Mouse (Mus musculus): Measurements from ENCODE around the gene Agap1.

Gene Agap1

DNA sequence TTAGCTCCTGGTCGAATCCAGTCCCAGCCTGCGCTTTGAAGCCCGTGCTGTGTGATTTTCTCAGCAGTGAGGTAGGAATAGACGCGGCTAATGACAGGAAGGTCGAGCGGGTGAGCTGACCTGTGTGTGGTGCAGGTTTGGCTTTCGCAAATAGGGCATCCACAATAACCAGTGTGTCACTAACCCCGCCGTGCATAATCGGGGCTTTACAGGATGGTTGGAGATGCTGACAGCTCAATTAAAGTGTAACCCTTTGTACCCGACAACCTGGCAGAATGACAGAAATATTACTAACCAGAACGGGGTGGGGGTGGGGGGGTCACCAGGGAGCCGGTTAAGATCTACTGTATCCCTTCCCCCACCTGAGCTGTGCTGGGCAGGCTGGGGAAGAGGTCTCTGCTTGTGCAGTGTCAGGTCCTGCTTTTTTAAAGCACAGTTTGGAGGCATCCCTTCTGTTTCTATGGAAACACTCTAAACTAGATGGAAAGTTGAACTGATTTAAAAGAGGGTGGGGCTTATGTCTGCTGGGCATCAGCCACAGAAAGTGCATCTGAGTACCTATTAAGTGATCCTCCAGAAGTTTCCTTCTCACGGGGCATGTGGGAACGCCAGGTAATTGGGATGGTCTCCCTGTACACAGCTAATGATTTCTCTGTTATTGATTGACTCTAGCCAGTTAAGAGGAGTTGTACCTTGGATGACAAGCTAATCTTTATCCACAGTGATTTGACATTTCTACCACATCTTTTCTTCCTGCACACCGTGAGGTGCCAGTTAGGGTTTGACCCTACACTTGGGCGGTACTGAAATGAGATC lies 259.8 kb downstream of the Agap1 start:
- no peak for DNase-seq (ENCODE audit: low spot score in 2 of 2)

- DNase-seq (ENCODE audit: low spot score in 2 of 2) = no peak
Observed at GRCm38 (mm10) chr1:89716234-89716633, 261.6 kb downstream of the Agap1 start.

GRCm38 (mm10) chr1:89717100-89717499 lies 262.5 kb downstream of the Agap1 start:
- no peak for DNase-seq (ENCODE audit: low spot score in 2 of 2)

DNA sequence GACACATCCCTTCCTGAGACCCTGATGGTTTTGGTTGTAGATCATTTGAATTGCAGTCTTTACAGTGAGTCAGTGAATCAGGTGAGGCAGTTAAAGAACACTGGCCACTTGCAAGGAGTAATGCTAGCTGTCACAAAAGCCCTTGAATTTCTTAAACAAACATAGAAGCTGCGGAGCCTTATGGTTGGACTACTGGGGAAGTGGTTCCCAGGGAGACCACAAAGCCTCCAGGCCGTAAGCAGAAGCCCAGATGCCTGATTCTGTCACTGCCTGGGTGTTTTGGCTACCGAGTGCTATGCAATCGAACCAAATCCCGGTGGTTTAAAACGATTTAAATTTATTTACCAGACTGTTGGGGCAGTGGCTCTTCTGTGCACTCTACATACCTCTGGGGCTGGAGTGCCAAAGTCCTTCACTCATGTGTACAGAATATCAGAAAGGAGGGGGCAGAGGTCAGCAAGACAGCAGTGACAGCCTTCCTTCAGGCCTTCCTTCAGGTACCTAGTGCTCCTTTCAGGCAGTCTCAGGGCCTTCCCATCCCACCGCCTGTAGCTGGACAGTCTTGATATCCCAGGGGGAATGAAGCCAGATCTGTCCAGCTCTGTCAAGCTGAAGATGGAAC lies 264.3 kb downstream of the Agap1 start:
- DNase-seq (ENCODE audit: low spot score in 2 of 2) = no peak

DNA sequence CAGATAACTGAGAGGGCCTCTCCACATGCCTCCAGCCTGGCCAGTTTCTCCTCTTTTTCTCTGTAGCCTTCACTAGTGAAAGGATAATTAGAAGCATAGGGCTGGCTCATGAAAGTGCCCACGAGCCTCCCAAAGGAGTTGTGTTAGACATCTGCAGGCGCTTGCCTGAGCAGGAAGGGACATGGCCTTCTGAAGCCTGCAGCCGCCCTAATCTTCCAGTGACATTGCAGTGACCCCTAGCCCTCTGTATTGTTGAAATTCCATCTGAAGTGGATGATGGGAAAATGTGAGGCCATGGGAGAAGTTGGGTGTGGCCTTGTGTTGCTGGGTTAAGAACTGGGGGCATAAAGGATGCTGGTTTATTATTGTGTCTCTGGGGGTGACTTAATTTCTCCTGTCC lies 269.5 kb downstream of the Agap1 start:
- DNase-seq (ENCODE audit: low spot score in 2 of 2) = no peak

- DNase-seq (ENCODE audit: low spot score in 2 of 2) = no peak
Observed at GRCm38 (mm10) chr1:89724555-89724954, 269.9 kb downstream of the Agap1 start.

- DNase-seq (ENCODE audit: low spot score in 2 of 2) = no peak
Observed at GRCm38 (mm10) chr1:89724957-89725356, 270.4 kb downstream of the Agap1 start.

DNA sequence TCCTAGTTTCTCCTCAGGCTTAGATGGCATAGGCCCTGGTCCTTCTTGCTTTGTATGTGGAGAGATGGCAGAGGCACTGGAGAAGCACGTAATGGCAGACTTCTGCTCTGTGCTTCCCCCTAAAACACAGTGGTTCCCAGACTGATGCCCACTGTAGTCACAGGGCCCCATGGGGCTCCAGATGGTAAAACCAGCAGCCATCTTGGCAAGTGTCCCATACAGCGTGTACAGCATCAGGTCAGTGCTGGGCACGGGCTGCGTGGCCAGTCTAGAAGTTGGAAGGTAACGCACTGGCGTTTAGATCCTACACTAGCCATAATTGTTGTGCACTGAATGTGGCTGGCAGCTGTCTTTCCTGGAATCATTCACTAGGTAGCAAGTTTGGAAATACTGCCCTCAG lies 273.9 kb downstream of the Agap1 start:
- no peak for DNase-seq (ENCODE audit: low spot score in 2 of 2)

DNA sequence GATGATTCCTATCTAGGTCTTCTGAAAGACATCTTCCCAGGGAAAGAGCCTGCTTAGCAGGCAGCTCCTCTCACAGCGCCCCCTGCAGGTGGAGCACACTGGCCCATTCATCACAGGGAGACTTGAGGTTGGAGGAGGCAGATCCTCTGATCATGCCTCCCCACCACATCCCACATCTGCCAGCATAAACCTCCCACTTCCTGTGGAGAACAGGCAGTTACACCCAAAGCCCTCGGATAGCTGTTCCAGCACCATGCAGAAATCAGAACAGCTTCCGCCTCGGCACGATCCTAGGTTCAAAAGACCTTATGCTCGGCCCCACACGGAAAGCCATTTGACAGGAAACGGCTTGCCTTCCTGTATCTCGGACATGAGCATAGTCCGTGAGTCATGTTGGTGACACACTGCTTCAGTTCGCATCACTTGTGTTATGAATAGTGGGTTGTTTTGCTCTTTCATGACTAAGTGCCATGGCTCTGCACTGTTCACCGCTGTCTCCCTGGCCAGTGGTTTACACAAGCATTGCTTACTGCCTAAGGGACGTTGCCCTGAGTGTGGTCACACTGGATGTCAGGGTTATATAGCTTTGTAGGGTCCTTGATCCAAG lies 276.1 kb downstream of the Agap1 start:
- DNase-seq (ENCODE audit: low spot score in 2 of 2) = peak in 1 of 2 experiments; percentile 8

DNA sequence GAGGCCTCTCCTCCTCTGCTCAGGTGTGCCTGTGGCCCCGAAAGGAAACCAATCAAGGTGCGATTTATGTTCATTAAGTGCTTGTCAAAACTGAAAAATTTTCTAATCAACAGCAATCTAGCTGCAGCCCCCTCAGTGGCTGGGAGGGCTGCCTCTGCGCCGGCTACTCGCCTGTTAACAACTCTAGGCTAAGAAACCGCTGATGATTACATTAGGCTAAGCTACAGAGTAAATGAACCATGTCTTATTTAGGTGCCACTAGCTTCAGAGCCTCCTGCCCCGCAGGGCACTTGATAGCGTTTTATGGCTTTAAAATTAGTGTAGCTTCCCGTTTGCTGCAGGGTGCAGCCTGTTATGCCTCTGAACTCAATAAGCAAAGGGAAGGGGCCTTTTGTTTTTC lies 279.8 kb downstream of the Agap1 start:
- no peak for DNase-seq (ENCODE audit: low spot score in 2 of 2)

DNA sequence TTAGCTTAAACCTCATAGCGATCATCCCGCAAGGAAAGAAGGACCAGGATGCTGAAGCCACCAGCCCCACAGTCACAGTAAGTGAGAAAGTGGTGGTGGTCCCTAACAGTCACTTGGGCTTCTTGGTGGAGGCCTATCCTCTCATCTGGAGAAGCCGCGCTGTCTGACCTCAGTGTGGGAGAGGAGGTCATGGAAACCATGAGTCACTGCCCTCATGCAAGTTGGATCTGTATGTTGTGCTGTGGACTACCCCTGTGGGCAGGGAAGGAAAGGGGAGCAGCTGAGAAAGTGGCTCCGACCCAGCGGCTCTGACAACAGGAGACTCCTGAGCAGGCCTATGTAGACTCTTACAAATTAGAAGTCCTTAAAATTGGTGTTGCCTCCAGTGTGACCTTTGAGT lies 280.5 kb downstream of the Agap1 start:
- DNase-seq (ENCODE audit: low spot score in 2 of 2) = no peak

DNA sequence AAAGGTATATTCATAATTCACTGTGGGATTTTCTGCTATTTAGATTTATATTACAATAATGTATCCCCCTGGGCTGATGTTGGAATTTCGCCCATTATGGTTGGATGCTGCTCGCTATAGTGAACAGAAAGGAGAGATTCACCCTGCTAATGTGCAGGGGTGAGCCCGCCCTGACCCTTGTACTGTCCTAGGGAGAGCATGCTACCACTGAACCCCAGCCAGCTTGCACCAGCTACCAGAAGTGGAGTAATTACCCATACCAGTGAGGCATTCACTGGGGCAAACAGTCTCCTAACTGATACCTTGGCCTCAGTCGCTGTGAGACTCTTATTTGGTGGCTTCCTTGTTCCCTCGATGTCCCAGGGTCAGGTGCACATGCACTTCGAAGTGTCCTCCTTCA lies 281.4 kb downstream of the Agap1 start:
- DNase-seq (ENCODE audit: low spot score in 2 of 2) = no peak

- DNase-seq (ENCODE audit: low spot score in 2 of 2) = no peak
Observed at GRCm38 (mm10) chr1:89739067-89739774, 284.6 kb downstream of the Agap1 start.

DNA sequence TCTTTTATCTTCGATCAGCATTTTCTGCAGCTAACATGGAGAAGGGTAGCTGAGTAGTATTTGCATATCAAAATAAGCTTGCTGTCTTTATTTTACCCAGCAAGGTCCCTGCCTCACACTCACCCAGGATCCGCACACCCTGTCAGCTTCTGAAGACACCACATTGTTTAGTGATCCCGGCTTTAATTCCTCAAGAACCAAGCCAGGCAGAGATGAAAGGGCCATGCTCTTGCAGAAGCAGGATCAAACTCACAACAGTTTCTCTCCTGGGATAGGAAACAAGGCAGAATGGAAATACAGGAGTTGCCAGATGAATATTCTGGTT lies 285.1 kb downstream of the Agap1 start:
- no peak for DNase-seq (ENCODE audit: low spot score in 2 of 2)

DNA sequence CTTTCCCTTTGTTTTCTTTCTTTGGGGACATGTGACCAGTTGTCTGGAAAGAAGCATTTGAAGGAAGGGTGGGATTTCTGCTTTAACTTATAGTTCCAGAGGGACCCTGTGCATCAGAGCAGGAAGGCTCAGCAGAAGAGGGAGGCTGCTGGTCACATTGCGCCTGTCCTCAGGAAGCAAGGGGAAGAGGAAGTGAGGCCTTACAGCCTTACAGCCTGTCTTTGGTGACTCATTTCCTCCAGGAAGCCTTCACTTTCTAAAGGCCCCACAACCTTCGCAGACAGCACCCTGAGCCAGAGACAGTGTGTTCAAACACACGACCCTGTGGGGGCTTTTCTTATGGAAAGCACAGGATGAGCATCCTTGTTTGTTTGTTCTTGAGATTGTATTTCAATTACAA lies 287.8 kb downstream of the Agap1 start:
- DNase-seq (ENCODE audit: low spot score in 2 of 2) = no peak

DNA sequence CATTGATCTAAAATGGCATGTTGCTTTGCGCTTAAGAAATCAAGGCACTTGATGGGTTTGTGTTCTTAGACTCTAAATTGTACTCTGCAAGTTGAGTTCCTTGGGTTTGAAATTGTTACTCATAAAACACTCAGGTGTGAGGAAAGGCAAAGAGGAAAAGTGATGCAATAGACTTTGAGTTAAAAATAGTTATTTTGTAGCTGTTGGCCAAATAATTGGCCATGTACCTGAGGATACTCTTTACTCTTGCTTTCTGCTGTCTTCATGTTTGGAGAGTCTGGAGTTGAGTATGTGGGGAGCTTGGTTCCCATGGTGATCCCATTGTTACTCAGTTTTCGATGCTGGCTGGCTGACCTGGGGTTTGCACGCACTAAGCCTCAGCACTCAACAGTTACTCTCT lies 291.6 kb downstream of the Agap1 start:
- no peak for DNase-seq (ENCODE audit: low spot score in 2 of 2)

- no peak for DNase-seq (ENCODE audit: low spot score in 2 of 2)
Observed at GRCm38 (mm10) chr1:89749666-89750065, 295.1 kb downstream of the Agap1 start.

DNA sequence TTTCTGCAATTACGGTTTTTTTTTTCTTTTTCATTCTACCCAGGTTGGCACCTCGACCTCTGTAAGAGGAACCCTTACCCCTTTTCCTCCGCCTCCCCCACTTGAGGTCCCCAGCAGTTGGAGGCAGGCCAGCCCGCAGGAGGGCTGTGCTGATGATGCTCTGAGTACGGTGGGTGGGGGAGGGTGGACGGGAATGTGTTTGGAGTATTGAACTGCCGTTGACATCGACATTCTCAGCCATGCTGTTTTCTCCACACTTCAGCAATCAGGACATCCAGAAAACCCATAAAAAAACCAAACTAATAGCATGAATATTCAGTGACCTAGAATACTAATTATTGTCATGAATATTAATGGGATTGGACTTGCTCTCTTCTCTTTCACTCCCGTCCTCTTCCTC lies 295.9 kb downstream of the Agap1 start:
- DNase-seq (ENCODE audit: low spot score in 2 of 2) = no peak

DNA sequence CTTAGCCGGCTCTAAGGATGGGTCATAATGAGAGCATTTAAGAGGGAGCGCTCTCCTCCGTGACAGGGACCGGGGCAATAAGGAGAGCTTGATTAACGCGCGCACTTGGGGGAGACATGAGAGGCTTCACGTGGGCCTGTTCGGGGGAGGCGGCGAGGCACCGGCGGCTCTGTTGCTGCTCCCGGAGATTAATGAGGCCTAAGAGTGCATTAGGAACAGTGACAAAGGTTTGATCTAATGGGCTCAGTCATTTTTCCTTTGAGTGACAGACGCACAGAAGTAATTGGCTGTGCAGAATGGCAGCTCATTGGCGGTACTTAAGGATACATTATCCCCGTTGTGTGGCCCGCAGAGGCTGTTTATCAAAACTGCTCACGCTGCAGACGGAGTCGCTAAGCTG lies 296.3 kb downstream of the Agap1 start:
- DNase-seq (ENCODE audit: low spot score in 2 of 2) = no peak

- no peak for DNase-seq (ENCODE audit: low spot score in 2 of 2)
Observed at GRCm38 (mm10) chr1:89751344-89751743, 296.7 kb downstream of the Agap1 start.

DNA sequence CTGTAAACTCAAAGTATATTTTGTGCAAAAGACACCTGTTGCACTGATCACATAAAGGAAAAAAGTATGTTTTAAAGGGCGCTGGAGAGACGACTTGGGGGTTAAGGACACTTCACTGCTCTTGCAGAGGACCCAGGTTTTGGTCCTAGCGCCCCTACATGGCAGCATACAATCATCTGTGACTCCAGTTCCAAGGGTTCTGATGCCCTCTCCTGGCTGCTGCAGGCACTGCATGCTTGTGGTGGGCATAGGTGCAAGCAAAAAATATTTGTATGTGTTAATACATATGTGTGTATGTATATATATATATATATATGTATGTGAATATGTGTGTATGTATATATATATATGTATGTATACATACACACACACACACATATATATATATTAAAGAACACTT lies 298.1 kb downstream of the Agap1 start:
- no peak for DNase-seq (ENCODE audit: low spot score in 2 of 2)

DNA sequence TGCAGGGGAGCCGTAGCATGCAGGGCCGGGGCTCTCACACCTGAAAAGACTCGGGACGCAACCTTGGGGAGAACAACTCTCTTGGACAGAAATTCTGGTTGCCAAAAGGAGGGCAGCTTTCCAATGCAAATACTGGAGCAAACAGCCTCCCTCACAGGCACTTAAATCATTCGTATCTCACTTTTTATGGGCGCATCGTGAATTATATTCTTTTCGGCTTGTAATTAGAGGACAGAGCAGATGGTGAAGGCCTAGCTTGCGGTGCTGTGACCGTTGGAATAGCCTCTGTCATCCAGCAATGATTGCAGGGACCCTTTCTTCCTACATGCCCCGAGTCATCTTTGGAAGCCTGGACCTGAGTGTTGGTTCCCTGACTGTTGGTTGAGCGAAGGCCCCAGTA lies 300.8 kb downstream of the Agap1 start:
- no peak for DNase-seq (ENCODE audit: low spot score in 2 of 2)

DNA sequence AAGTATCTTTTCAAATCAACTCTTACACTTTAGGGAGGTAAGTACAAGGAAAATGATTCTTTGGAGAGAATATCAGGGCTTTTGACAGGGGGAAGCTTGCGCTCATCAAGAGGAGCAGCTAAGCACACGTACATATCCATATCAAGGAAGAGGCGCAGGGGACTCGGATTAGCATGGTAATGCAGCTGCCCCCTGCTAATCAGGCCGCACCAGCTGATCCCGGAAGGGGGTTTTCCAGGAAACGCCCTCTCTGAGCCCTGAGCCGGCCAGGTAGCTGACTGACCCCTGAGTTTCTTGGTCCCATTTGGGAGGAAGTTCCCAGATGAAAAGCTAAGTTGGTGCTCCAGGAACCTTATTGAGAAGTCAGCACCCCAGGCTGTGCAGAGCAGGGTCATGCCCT lies 301.8 kb downstream of the Agap1 start:
- DNase-seq (ENCODE audit: low spot score in 2 of 2) = no peak
